Mouse (Mus musculus) embryonic facial prominence, embryonic 14.5 days (tissue): Measurements from ENCODE around the gene Usp46. TPM values are rescaled to one million over a fixed set of nuclear protein-coding genes. Genes with fewer than 3 reads are reported as not detected.

Experiments
- ATAC-seq: fragments of 200-750 bp; cut with Nextera tagmentation; 2 replicates; pipeline ENCODE4 v1.8.0; 2017; ENCODE audit warnings: low read depth, moderate number of reproducible peaks, moderate TSS enrichment
- DNase-seq: peaks from one replicate; pipeline ENCODE4 v3.0.0-alpha.2; 2015; ENCODE audit warnings: low spot score
- H3K27ac ChIP-seq: fragments of 300-500 bp; sonication (generic); replicated peaks from 2 replicates; pipeline ENCODE4 v1.5.1; 2014; ENCODE audit warnings: low read depth, mild to moderate bottlenecking, low read length, moderate library complexity
- H3K27me3 ChIP-seq: fragments of 300-500 bp; sonication (generic); replicated peaks from 2 replicates; pipeline ENCODE4 v1.6.1; 2014; ENCODE audit warnings: low read length; ENCODE audit not compliant: control insufficient read depth, insufficient read depth
- H3K36me3 ChIP-seq: fragments of 300-500 bp; sonication (generic); 2 replicates; pipeline ENCODE4 v1.6.1; 2014; ENCODE audit warnings: low read length, mixed read lengths; ENCODE audit not compliant: control insufficient read depth, insufficient read depth
- H3K4me1 ChIP-seq: fragments of 300-500 bp; sonication (generic); 2 replicates; pipeline ENCODE4 v1.6.1; 2014; ENCODE audit warnings: antibody characterized with exemption, low read length; ENCODE audit not compliant: control insufficient read depth, insufficient read depth
- H3K4me2 ChIP-seq: fragments of 300-500 bp; sonication (generic); 2 replicates; pipeline ENCODE4 v1.6.1; 2014; ENCODE audit warnings: low read depth, mild to moderate bottlenecking, low read length, moderate library complexity, mixed read lengths
- H3K4me3 ChIP-seq: fragments of 300-500 bp; sonication (generic); 2 replicates; pipeline ENCODE4 v1.5.1; 2014; ENCODE audit warnings: low read depth, mild to moderate bottlenecking, low read length
- H3K9ac ChIP-seq: fragments of 300-500 bp; sonication (generic); 2 replicates; pipeline ENCODE4 v1.6.1; 2014; ENCODE audit warnings: low read depth, mild to moderate bottlenecking, low read length, moderate library complexity, mixed read lengths
- H3K9me3 ChIP-seq: fragments of 300-500 bp; sonication (generic); 2 replicates; pipeline ENCODE4 v1.6.1; 2016; ENCODE audit warnings: low read length; ENCODE audit not compliant: control insufficient read depth
- WGBS: fragments of 180-500 bp; shearing (Covaris S2); extraction: QIAGEN DNeasy Blood & Tissue Kit; methylation state at CpG from one replicate; pipeline ENCODE4 v1.1.7; 2014; 5-methylcytosine and 5-hydroxymethylcytosine counted together
- polyA plus RNA-seq: library from polyadenylated mRNA; unstranded; fragments of >200 nt; fragmentation: Nextera tagmentation; extraction: Ambion mirVana; gene quantifications from 2 replicates; pipeline ENCODE4 v1.2.1, GENCODE M21; 2014

Gene Usp46
- polyA plus RNA-seq, 1 experiment from 2014 or later: 36.5 TPM

DNA sequence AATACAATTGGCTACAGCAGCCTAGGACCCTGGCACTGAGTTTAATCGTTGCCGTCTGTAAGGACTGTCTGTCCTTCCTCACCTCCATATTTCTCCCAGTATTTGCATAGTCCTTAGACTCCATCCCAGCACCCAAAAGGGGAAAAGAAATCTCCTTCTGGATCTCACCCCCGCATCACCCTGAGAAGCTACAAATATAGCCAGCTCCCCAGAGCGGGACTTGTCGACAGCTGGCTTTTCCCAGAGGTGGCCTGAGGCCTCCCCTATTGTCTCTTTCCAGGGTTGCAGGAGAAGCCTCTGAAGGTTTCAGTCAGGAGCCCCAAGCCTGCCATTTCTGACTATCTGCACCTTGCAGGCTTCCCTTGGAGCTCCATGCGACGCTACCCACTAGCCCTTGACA, 23.6 kb downstream of the Usp46 start:
- Histone ChIP-seq H3K9me3 (no peaks in the 10 kb centered on the region), H3K4me3 (no peak overlapping the region), H3K27me3 (no peaks in the 10 kb centered on the region), H3K9ac (no peak overlapping the region), H3K36me3 (no peaks in the 10 kb centered on the region; the same call in 1 of the 2 replicates), H3K4me2 (no peak overlapping the region), H3K27ac (no peak overlapping the region), H3K4me1 (peaks cover 35% of the 10 kb centered on the region)
- 62% methylated on average over 7 of the region's 7 CpGs for WGBS
- ATAC-seq (no peak), DNase-seq (no peak)

DNA sequence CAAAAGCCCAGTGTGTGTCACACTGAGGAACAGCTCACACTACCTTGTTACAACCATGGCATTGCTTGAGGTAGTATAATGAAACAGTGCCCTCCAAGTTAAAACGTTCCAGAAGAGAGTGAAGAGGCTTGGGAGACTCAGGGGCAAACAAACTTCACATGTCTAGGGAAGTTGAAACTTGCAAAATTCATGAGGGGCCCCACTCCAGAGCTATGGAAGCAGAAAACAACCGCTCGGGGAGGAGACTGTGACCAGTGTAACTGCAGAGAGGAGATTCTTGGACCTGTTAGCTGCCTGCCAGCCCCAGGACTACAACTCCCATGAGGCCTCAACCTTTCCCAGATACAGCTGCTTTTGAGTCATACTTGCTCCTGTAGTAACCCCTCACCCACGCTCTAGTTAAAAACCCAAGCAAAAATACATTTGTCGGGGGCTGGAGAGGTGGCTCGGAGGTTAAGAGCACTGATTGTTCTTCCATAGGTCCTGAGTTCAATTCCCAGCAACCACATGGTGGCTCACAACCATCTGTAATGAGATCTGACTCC, 25.4 kb downstream of the Usp46 start:
- Histone ChIP-seq H3K27me3 (no peaks in the 10 kb centered on the region), H3K4me3 (no peak overlapping the region), H3K9me3 (no peaks in the 10 kb centered on the region), H3K9ac (no peak overlapping the region), H3K4me2 (no peak overlapping the region), H3K36me3 (no peaks in the 10 kb centered on the region), H3K27ac (no peak overlapping the region), H3K4me1 (peaks cover 25% of the 10 kb centered on the region; the same call in 1 of the 2 replicates)
- DNase-seq: peak; percentile 50
- no peak for ATAC-seq
- 58% methylated on average over 6 of the region's 6 CpGs for WGBS

DNA sequence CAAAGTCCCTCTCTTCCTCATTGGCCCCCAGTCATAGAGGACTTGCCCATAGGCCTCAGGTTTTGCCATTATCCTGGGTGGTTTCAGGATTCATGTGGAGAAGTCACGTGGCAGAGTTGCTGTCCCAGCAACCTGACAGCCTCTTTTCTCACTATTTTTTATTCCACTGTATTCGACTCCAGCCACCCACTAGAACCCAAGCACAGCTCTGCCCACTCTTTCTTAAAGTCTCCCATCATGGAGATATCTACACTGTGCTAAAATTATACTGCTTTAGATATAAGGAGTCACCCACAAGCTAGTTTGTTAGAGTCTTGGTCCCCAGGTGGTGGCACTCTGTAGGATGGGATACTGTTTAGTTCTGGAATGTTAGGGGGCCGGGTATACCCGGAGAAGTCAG, 27.7 kb downstream of the Usp46 start:
- no peaks in the 10 kb centered on the region for H3K27me3 ChIP-seq
- ATAC-seq: no peak
- WGBS: 83% methylated on average over 4 of the region's 4 CpGs
- H3K4me2 ChIP-seq: no peak overlapping the region
- peaks cover 9% of the 10 kb centered on the region; the same call in 1 of the 2 replicates for H3K36me3 ChIP-seq
- DNase-seq: no peak
- no peaks in the 10 kb centered on the region for H3K9me3 ChIP-seq
- no peak overlapping the region for H3K4me3 ChIP-seq
- no peak overlapping the region for H3K27ac ChIP-seq
- peaks cover 25% of the 10 kb centered on the region; the same call in 1 of the 2 replicates for H3K4me1 ChIP-seq
- H3K9ac ChIP-seq: no peak overlapping the region

DNA sequence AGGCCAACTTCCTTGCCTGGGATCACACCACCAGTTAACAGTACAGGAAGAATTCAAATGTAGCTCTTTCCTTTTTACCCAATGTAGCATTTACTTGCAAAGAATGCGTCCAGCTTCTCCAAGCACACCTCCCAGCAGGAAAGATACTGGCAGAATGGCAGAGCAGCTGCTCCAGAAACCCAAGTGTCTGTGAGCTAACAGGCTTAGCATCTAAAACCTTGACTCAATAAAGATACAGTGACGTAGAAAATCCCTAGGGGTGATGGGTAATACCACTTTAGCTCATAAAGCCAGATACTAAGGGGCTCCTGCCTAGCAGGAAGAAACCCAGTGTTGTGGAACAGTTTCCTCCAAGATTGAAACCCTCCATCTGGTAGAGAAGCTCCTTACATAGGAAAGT, 32.8 kb downstream of the Usp46 start:
- Histone ChIP-seq H3K9ac (no peak overlapping the region), H3K4me1 (no peaks in the 10 kb centered on the region), H3K4me3 (no peak overlapping the region), H3K27me3 (no peaks in the 10 kb centered on the region), H3K27ac (no peak overlapping the region), H3K36me3 (peaks cover 23% of the 10 kb centered on the region), H3K9me3 (no peaks in the 10 kb centered on the region), H3K4me2 (no peak overlapping the region)
- 73% methylated on average over 2 of the region's 2 CpGs for WGBS
- no peak for DNase-seq
- no peak for ATAC-seq

DNA sequence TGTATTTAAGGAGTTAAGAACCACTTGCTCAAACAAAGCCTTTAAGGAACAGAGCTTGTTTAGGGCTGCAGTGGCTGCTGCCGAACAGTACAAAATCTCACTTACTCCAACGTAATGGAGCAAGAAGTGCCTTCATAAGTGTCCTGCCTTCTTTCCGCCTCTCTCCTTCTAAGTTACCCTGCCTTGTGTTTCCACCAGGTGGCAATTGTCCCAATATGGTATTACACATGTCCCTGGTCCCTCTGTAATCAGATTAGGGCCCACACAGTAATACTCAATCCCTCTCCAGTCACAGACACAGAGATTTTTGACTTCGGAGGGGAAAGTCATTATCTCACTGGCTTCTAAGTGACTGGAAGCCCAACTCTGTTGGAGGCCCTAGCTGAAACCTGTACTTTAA, 34.1 kb downstream of the Usp46 start:
- H3K4me3 ChIP-seq: no peak overlapping the region
- 84% methylated on average over 4 of the region's 4 CpGs for WGBS
- no peaks in the 10 kb centered on the region for H3K9me3 ChIP-seq
- ATAC-seq (no peak), DNase-seq (no peak)
- no peaks in the 10 kb centered on the region for H3K27me3 ChIP-seq
- no peak overlapping the region for H3K4me2 ChIP-seq
- no peaks in the 10 kb centered on the region for H3K4me1 ChIP-seq
- no peak overlapping the region for H3K9ac ChIP-seq
- peaks cover 26% of the 10 kb centered on the region for H3K36me3 ChIP-seq
- H3K27ac ChIP-seq: no peak overlapping the region

DNA sequence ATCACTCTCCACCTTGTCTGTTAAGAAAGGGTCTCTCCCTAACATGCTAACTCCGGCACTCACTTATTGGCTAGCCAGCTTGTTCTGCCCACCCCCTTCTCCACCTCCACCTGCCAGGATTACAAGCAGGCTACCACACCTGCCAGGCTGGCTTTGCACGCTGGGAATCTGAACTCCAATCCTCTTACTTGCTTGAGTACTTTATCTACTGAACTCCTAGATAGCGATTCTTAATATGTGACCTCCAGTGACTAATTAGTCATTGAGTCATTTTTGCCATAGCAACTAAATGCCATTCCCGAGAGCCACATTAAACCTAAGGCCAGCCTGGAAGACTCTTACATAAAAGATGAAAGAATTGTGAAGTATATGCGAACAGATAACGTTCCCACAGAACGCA, 38.4 kb downstream of the Usp46 start:
- no peaks in the 10 kb centered on the region for H3K4me1 ChIP-seq
- H3K4me3 ChIP-seq: no peak overlapping the region
- no peaks in the 10 kb centered on the region for H3K9me3 ChIP-seq
- H3K27ac ChIP-seq: no peak overlapping the region
- H3K27me3 ChIP-seq: no peaks in the 10 kb centered on the region
- H3K9ac ChIP-seq: no peak overlapping the region
- DNase-seq (no peak), ATAC-seq (no peak)
- no peak overlapping the region for H3K4me2 ChIP-seq
- 81% methylated on average over 7 of the region's 7 CpGs for WGBS
- H3K36me3 ChIP-seq: peaks cover 44% of the 10 kb centered on the region

DNA sequence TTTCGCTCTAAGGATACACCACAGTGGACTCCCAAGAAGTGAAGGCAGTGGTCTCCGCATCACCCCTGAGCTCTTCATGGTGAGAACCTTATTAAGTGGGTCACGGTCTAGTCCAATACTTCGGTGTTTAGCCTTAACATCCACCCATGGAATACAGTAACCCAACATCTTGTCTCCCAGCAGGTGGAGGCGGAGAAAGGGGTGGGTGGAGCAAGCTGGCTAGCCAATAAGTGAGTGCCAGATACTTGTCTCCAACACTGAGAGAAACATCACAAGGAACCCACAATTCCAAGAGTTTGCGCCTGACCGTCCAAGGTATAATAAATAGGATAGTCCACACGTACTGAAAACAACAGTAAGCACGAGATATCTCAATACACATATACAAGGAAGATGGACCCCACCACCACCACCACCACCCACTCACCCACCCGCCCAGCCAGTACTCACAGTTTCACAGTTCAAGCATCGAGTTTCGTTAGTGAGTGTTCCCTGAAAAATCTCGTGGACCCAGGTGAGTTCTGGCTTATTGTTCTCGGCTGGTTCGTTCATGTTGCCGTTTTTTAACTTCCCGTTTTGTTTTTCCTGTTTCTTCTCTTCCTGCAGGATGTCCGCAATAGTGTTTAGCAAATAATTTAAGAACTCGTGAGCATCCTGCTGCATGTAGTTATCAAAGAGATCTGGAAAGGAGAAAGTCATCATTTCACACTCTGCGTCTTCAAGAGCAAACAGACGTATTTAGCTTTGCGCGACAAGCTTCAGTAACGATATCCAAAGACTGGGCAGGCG, 39.3 kb downstream of the Usp46 start:
- DNase-seq: no peak
- H3K4me3 ChIP-seq: no peak overlapping the region
- H3K4me1 ChIP-seq: no peaks in the 10 kb centered on the region
- no peak overlapping the region for H3K9ac ChIP-seq
- no peak overlapping the region for H3K4me2 ChIP-seq
- H3K27me3 ChIP-seq: no peaks in the 10 kb centered on the region
- 89% methylated on average over 25 of the region's 25 CpGs for WGBS
- H3K27ac ChIP-seq: no peak overlapping the region
- H3K36me3 ChIP-seq: peaks cover 47% of the 10 kb centered on the region
- no peaks in the 10 kb centered on the region for H3K9me3 ChIP-seq
- no peak for ATAC-seq

DNA sequence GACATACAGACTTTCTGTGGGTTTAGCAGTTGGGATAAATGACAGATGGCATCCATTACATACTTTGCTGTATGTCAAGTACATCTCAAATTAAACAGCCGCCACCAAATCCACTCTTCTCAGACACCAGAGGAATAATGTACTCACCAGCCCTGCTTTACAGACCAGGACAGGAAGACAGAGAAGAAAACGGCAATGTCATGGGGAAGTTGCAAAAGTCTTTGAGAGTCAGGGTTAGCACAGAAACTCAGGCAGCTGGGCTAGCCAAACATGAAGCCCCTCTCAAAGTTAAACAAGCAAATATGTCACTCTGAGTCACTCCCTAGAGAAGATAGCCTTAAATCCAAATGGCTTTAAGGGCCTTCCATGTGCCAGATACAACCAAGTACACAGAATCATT, 40.0 kb downstream of the Usp46 start:
- 44% methylated on average over 2 of the region's 2 CpGs for WGBS
- ATAC-seq: no peak
- peaks cover 50% of the 10 kb centered on the region for H3K36me3 ChIP-seq

DNA sequence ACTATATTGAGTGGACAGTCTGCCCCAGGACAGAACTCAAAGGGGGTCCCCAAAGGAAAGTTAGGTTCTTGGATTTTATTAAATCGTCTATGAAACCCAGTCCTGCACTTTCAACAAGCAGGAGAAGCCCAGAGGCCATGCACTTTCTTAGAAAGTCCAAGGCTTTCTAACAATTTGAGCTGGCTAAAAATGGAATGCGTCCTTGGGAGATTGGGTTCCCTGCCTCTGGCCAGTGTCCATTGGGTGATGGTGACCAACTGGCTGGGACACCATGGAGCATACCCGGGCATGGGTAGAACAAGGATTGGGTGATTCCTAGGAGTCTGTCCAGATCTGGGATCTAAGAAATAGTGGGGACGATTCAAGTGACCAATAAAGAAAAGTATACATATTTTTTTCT, 47.7 kb downstream of the Usp46 start:
- DNase-seq (no peak), ATAC-seq (no peak)
- Histone ChIP-seq H3K4me2 (no peak overlapping the region), H3K9me3 (peaks cover 7% of the 10 kb centered on the region; the same call in 1 of the 2 replicates), H3K4me1 (no peaks in the 10 kb centered on the region), H3K36me3 (peaks cover 49% of the 10 kb centered on the region), H3K27ac (no peak overlapping the region), H3K27me3 (no peaks in the 10 kb centered on the region), H3K9ac (no peak overlapping the region), H3K4me3 (no peak overlapping the region)
- WGBS: 87% methylated on average over 4 of the region's 4 CpGs

More for the DNA sequence above, 40.0 kb downstream of the Usp46 start:
- Histone ChIP-seq H3K9ac (no peak overlapping the region), H3K27ac (no peak overlapping the region), H3K4me3 (no peak overlapping the region), H3K9me3 (no peaks in the 10 kb centered on the region), H3K27me3 (no peaks in the 10 kb centered on the region), H3K4me2 (no peak overlapping the region), H3K4me1 (no peaks in the 10 kb centered on the region)
- no peak for DNase-seq
